Mouse (Mus musculus): ENCODE results near the gene 4933425L06Rik. TPM values are rescaled to one million over a fixed set of nuclear protein-coding genes. Genes with fewer than 3 reads are reported as not detected.

4933425L06Rik gene
- polyA plus RNA-seq (2011; ENCODE audit: insufficient read depth, insufficient read length, low read depth, missing spikeins), result not detected in 2 replicates

DNA sequence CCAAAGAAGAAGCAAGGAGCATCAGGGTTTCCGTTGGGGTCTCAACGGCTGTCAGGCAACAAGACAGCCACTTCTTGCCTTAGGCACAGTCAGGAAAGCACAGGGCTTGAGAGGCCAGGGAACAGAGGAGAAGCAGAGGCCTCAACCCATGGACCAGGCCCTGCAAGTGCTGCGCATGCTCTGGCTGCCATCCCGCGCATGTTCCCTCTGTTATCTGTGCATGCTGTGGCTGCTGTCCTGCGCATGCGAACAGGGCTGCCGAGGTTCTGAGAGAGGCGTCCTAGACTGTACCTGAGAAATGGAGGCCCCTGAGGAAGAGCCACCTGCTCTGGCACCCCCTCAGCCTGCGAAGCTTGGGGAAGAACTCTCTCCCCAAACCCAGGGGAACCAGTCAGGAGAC lies at the start of gene 4933425L06Rik:
Gene 4933425L06Rik, plus strand, starts transcription at position 261 of the 400 bp plus-strand sequence.
- no peaks in the 10 kb centered on the region for H3K36me3 ChIP-seq (ENCODE audit: control insufficient read depth, insufficient read depth, low read length, poor library complexity, severe bottlenecking)
- no peak within 1 kb of the TSS for H3K9ac ChIP-seq (ENCODE audit: low read depth, poor library complexity, severe bottlenecking)
- TF ChIP-seq POLR2A (IDR thresholded peaks at IDR 0.05; ENCODE audit: insufficient read depth, low read length) (no peak), EP300 (IDR thresholded peaks at IDR 0.05; ENCODE audit: insufficient read depth, low read depth, low read length) (no peak), CTCF (IDR thresholded peaks at IDR 0.05; ENCODE audit: low read depth, low read length) (no peak)
- H3K4me3 ChIP-seq (ENCODE audit: low read depth, low read length), result no peak within 1 kb of the TSS
- no peak within 1 kb of the TSS for H3K27ac ChIP-seq (ENCODE audit: insufficient read depth, low read length)
- no peaks in the 10 kb centered on the region for H3K4me1 ChIP-seq (ENCODE audit: control insufficient read depth, insufficient read depth, low read length)
- no peaks in the 10 kb centered on the region for H3K9me3 ChIP-seq (replicated peaks; ENCODE audit: control insufficient read depth, insufficient read depth, low read length, poor library complexity, severe bottlenecking)
- no peaks in the 10 kb centered on the region for H3K27me3 ChIP-seq (ENCODE audit: control insufficient read depth, insufficient read depth, low read length, poor library complexity, severe bottlenecking)

DNA sequence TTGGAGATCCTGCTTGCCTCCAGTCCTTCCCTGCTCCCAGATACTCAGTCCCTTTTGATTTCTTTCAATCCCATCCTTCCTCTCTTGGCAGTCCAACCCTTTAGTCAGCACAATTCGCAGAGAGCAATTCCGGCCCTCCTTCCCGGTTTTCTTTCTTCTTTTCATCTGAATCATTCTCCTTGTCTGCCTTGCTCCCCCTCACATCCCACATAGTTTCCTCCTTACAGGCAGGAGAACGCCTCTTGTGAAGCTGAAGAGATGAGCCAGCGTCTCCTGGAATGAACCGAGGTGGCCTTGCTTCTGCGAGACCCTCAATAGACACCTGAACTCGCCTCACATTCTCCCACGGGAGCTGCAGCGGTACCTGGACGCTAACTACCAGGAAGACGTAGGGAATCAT lies 44.1 kb upstream of the 4933425L06Rik start:
- no peaks in the 10 kb centered on the region for H3K36me3 ChIP-seq (ENCODE audit: control insufficient read depth, insufficient read depth, low read length, poor library complexity, severe bottlenecking)
- H3K9me3 ChIP-seq (replicated peaks; ENCODE audit: control insufficient read depth, insufficient read depth, low read length, poor library complexity, severe bottlenecking), result no peaks in the 10 kb centered on the region
- H3K27me3 ChIP-seq (ENCODE audit: control insufficient read depth, insufficient read depth, low read length, poor library complexity, severe bottlenecking), result no peaks in the 10 kb centered on the region; the same call in 1 of the 2 replicates
- H3K27ac ChIP-seq (ENCODE audit: insufficient read depth, low read length), result no peak overlapping the region
- no peak for TF ChIP-seq POLR2A (IDR thresholded peaks at IDR 0.05; ENCODE audit: insufficient read depth, low read length)
- TF ChIP-seq EP300 (IDR thresholded peaks at IDR 0.05; ENCODE audit: insufficient read depth, low read depth, low read length), result no peak
- TF ChIP-seq CTCF (IDR thresholded peaks at IDR 0.05; ENCODE audit: low read depth, low read length), result no peak
- H3K9ac ChIP-seq (ENCODE audit: low read depth, poor library complexity, severe bottlenecking), result no peak overlapping the region
- no peaks in the 10 kb centered on the region for H3K4me1 ChIP-seq (ENCODE audit: control insufficient read depth, insufficient read depth, low read length)
- H3K4me3 ChIP-seq (ENCODE audit: low read depth, low read length), result no peak overlapping the region

DNA sequence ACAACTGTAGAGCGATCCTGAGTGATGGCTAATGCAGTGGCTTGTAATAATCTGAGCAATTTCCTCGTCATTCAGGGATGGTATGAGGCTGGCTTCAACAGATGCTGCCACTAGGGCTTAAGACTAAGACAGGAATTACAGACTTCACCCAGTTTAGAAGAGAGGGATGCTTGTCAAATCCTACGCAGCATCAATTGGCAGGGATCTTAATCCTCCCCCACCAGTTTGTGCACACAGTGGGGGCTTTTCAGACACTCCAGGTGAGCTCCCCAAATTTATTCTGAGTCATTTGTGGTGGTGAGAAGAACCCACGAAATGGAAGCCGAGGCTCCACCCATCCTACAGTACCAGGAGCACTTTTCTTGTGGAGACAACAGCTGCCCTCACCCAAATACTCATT lies 43.6 kb upstream of the 4933425L06Rik start:
- no peak for TF ChIP-seq POLR2A (IDR thresholded peaks at IDR 0.05; ENCODE audit: insufficient read depth, low read length)
- TF ChIP-seq EP300 (IDR thresholded peaks at IDR 0.05; ENCODE audit: insufficient read depth, low read depth, low read length), result no peak
- TF ChIP-seq CTCF (IDR thresholded peaks at IDR 0.05; ENCODE audit: low read depth, low read length), result no peak
- no peaks in the 10 kb centered on the region for H3K4me1 ChIP-seq (ENCODE audit: control insufficient read depth, insufficient read depth, low read length)

DNA sequence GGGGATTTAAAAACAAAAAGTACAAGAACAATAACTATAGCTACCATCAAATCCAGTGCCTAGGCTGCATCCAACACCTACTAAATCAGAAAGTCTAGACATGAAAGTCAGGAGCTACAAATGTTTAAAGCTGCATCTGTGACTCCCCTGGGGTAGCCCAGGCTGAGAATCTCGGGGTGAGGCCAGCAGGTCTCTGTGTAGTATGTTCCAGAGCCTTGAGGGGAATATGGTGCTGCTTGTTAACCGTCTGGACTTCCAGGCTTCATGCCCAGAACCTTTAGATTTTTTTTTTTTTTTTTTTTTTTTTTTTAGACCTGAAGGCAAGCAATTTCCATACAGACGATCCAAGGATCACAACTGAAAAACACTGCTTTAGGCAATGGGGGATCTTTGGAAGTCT lies 38.0 kb upstream of the 4933425L06Rik start:
- no peaks in the 10 kb centered on the region for H3K4me1 ChIP-seq (ENCODE audit: control insufficient read depth, insufficient read depth, low read length)
- TF ChIP-seq EP300 (IDR thresholded peaks at IDR 0.05; ENCODE audit: insufficient read depth, low read depth, low read length), result no peak
- no peak for TF ChIP-seq CTCF (IDR thresholded peaks at IDR 0.05; ENCODE audit: low read depth, low read length)
- TF ChIP-seq POLR2A (IDR thresholded peaks at IDR 0.05; ENCODE audit: insufficient read depth, low read length), result no peak
- no peaks in the 10 kb centered on the region for H3K36me3 ChIP-seq (ENCODE audit: control insufficient read depth, insufficient read depth, low read length, poor library complexity, severe bottlenecking)
- H3K27me3 ChIP-seq (ENCODE audit: control insufficient read depth, insufficient read depth, low read length, poor library complexity, severe bottlenecking), result peaks cover 2% of the 10 kb centered on the region; the same call in 1 of the 2 replicates
- no peak overlapping the region for H3K9ac ChIP-seq (ENCODE audit: low read depth, poor library complexity, severe bottlenecking)
- H3K9me3 ChIP-seq (replicated peaks; ENCODE audit: control insufficient read depth, insufficient read depth, low read length, poor library complexity, severe bottlenecking), result no peaks in the 10 kb centered on the region
- H3K27ac ChIP-seq (ENCODE audit: insufficient read depth, low read length), result no peak overlapping the region
- H3K4me3 ChIP-seq (ENCODE audit: low read depth, low read length), result no peak overlapping the region

More for the DNA sequence above, 43.6 kb upstream of the 4933425L06Rik start:
- H3K36me3 ChIP-seq (ENCODE audit: control insufficient read depth, insufficient read depth, low read length, poor library complexity, severe bottlenecking), result no peaks in the 10 kb centered on the region
- no peak overlapping the region for H3K9ac ChIP-seq (ENCODE audit: low read depth, poor library complexity, severe bottlenecking)
- H3K4me3 ChIP-seq (ENCODE audit: low read depth, low read length), result no peak overlapping the region
- no peak overlapping the region for H3K27ac ChIP-seq (ENCODE audit: insufficient read depth, low read length)
- H3K27me3 ChIP-seq (ENCODE audit: control insufficient read depth, insufficient read depth, low read length, poor library complexity, severe bottlenecking), result no peaks in the 10 kb centered on the region; the same call in 1 of the 2 replicates
- H3K9me3 ChIP-seq (replicated peaks; ENCODE audit: control insufficient read depth, insufficient read depth, low read length, poor library complexity, severe bottlenecking), result no peaks in the 10 kb centered on the region

DNA sequence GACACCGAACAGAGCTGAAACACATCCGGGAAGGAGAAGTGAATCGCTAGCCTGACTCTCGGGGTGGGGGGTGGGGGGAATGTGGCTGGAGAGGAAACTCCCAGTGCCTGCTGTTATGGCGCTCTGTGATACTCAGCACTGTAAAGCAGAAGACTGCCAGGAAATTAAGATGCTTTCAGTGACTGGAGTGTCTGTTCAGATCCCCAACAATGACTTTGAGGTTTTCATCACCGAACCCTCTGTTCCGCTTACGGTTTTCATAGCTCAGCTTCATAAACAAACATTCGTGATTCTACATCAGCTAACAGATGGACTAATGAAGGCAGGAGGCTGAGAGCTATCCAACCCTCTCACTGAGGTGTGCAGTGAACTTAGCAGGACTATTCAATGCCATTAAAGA lies 34.5 kb upstream of the 4933425L06Rik start:
- no peak overlapping the region for H3K27ac ChIP-seq (ENCODE audit: insufficient read depth, low read length)
- H3K9me3 ChIP-seq (replicated peaks; ENCODE audit: control insufficient read depth, insufficient read depth, low read length, poor library complexity, severe bottlenecking), result no peaks in the 10 kb centered on the region
- no peak for TF ChIP-seq POLR2A (IDR thresholded peaks at IDR 0.05; ENCODE audit: insufficient read depth, low read length)
- TF ChIP-seq EP300 (IDR thresholded peaks at IDR 0.05; ENCODE audit: insufficient read depth, low read depth, low read length), result no peak
- no peak for TF ChIP-seq CTCF (IDR thresholded peaks at IDR 0.05; ENCODE audit: low read depth, low read length)
- no peak overlapping the region for H3K4me3 ChIP-seq (ENCODE audit: low read depth, low read length)
- H3K36me3 ChIP-seq (ENCODE audit: control insufficient read depth, insufficient read depth, low read length, poor library complexity, severe bottlenecking), result no peaks in the 10 kb centered on the region
- H3K9ac ChIP-seq (ENCODE audit: low read depth, poor library complexity, severe bottlenecking), result no peak overlapping the region
- H3K4me1 ChIP-seq (ENCODE audit: control insufficient read depth, insufficient read depth, low read length), result no peaks in the 10 kb centered on the region
- H3K27me3 ChIP-seq (ENCODE audit: control insufficient read depth, insufficient read depth, low read length, poor library complexity, severe bottlenecking), result peaks cover 2% of the 10 kb centered on the region

DNA sequence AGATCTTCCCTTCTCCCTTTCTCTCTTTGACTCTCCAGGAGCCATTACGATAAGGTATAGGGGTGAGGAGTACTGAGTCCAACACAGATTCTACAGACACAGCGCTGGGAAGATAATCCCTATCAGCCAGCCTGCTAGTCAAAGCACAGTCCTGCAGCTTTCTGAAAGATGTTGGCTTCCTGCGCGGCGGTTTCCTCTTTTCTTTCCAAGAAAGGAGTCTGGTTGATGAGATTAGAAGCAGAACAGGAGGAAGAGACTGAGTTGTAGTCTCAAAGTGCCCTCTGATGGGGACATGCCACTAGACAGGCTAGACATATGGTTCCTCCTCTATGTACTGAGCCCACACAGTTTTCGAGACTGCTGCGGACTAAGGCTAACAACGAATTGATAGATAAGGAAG lies 33.3 kb upstream of the 4933425L06Rik start:
- Histone ChIP-seq H3K4me1 (ENCODE audit: control insufficient read depth, insufficient read depth, low read length) (no peaks in the 10 kb centered on the region), H3K4me3 (ENCODE audit: low read depth, low read length) (no peak overlapping the region), H3K9me3 (replicated peaks; ENCODE audit: control insufficient read depth, insufficient read depth, low read length, poor library complexity, severe bottlenecking) (no peaks in the 10 kb centered on the region), H3K27me3 (ENCODE audit: control insufficient read depth, insufficient read depth, low read length, poor library complexity, severe bottlenecking) (peaks cover 2% of the 10 kb centered on the region), H3K36me3 (ENCODE audit: control insufficient read depth, insufficient read depth, low read length, poor library complexity, severe bottlenecking) (no peaks in the 10 kb centered on the region), H3K27ac (ENCODE audit: insufficient read depth, low read length) (no peak overlapping the region), H3K9ac (ENCODE audit: low read depth, poor library complexity, severe bottlenecking) (no peak overlapping the region)
- TF ChIP-seq POLR2A (IDR thresholded peaks at IDR 0.05; ENCODE audit: insufficient read depth, low read length) (no peak), CTCF (IDR thresholded peaks at IDR 0.05; ENCODE audit: low read depth, low read length) (no peak), EP300 (IDR thresholded peaks at IDR 0.05; ENCODE audit: insufficient read depth, low read depth, low read length) (no peak)
